Mouse (Mus musculus): Measurements from ENCODE around the gene Polr2l.

The Polr2l gene

DNA sequence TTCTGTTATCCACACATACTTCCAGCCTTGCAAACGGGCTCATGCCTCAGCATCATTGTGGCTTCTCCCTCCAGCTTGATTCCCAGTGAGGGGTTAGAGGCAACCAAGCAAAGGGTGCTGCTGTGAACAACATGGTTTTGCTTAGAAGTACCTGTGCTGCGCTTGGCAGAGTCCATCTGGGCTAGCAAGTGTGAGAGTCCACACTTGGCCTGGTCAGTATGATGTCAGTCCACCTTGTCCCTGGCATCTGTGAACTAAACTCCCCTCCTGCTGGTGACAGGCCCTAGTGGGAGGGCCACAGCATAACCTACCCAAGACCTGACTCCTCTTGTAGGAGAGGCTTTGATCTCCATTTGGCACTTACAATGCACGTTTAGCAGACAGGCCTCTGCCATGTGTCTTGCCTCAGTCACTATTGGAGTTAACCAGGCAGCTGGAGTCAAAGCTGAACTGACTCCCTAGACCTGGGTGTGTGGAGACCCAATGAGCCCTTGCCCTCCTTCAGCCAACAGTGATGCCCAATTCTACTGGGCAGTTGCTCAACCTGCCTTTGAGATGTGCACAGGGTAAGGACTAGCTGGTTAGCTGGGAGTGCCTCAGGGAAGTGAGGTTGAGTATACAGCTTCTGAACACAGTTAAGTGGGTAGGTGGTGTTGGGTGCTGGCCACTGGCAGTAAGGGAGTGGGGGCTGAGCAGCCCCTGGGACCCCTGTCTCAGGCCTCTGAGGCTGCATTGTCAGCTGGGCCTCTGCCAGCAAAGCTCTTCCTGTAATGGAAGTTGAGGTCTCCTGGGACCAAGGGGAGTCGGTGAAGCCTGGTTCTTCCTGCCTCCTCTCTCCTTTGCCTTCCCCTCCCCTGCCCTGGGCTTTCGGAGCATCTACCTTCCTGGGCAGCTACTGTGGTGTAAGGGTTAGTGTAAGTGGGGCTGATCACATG is 9.5 kb upstream of the Polr2l start:
- DNase-seq, result no peak

DNA sequence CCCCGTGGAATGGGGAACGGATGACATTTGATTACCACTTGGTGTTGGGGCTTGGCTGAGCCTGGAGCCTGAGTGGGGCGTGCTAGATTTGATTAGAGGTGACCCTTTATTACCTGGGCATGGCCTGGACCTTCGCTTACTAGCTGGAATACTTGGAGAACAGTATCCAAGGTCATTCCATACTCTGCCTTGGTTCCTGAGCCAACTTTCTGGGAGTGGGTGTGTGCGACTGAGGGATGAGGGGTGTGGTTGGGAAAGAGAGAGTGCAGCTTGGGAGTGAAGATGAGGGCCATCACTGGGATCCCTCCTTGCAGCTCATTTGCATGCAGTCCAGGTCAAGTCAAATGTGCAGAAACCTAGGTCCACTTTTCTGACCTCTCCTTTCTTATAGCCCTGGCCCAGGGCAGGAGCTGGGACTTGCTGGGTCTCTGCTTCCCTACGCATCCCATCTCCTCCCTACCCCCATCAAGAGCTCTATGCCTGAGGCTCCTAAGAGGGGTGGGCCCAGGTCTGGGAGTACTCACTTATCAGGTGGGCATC is 8.3 kb upstream of the Polr2l start:
- no peak for DNase-seq

DNA sequence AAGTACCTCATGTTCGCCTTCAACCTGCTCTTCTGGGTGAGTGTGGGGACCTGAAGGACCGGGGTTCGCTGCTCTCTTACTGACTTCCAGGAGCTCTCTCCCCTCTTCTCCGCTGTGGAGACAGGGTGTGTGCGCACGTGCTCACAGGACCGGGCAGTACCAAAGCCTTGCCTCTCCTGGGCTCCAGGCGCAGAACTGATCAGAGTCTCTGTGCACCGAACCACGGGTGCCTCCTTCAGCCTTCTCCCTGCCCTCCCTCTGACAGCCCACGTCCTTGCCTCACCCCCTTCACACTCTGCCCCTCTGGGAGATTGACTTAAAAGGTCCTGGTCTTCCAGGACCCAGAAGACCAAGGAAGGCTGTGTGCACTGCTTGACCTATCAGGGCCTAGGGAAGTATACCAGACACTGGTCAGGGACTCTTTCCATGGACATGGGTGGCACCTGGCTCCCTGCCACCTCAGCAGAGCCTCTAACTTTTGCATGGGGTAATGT is 7.6 kb upstream of the Polr2l start:
- no peak for DNase-seq

DNA sequence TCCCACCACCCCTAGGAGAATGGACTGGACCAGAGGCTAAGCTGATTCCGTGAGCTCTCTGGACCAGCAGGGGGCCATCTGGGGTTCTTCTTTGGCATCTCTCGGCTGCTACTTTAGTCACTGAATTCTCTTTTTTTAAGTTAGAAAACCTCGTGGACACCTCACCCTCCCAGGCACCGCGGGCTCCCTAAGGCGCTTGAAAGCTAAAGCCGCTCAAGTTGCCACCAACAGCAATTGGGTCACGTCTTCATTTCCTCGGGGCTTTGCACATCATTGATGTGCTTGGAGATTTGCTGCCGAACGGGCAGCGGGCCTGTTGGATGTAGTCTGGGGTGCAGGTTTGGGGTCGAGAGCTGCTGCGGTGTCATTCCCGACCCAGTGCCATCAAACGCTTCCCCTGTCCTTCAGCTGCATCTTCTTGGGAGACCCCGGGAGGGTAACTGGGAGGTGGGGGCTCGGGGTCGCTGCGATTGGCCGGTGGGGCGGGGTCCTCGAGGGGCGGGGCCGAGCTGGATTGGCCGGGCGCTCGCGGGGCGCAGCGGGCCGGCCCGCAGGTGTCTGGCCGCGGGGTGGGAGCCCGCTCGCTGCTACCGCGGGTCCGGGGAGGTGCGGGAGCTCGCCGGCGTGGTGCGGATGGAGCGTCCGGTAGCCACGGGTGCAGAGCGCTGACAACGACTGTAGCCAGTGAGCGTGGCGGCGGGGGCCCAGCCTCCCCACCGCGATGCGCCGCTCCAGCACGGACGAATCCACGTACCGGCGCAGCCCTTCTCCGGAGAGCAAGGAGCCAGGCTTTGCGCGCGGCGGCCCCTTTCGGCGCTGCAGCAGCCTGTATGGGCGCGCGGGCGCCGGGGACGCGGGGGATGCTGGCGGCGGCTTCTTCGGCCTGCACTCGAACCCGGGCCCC is 6.8 kb upstream of the Polr2l start:
- peak; percentile 66 to 67 for DNase-seq

DNA sequence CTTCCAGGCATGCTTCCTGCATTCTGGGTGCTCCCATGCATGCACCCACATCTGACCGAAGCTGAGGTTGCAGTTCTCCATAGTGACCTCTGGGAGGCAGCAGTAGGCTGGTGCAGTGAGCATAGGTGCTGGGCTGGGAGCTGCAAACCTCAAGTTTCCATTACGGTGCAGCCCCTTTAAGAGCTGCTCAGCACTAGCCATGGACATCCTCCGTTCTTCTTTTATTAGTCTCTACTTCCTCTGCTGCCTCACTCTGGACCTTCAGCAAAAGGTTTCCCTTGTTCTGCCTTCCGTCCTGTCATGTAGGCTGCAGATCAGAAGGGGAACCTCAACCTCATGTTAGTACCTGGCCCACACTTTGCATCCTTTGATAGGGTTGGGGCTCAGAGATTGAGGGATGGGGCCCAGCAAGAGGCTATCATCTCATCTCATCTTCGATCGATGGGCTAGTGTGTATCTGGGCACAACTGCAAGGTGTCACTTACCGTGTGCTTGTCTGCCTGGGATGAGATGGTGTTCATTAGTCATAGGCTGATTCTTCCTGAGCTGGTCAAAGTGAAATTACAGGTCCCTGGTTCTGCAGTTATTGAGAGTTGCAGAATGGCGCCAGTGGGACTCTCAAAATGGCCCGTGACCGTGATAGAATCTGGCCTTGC is 6.0 kb upstream of the Polr2l start:
- peak; percentile 78 to 79 for DNase-seq

DNA sequence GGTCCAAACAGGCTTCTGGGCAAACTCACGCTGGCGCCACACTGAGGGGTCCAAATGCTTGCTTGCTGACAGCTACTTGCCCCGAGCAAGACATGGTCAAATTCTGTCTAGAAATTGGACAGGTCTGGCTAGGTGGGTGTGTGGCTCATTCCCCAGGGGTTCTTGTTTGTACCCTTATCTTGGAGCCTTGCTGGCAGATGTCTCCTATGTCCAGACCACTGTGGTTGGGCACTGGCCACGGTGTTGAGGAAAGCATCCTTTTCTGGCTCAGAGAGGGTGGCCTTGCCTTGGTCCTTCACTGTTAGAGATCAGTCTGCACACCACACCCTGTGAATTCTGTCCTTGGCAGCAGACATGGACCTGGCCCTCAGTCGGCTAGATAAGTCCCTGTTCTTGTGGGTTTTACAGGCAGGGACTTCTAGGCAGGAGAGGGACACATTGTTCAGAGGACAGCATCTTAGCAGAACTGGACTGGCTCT is 3.4 kb upstream of the Polr2l start:
- no peak for DNase-seq

DNA sequence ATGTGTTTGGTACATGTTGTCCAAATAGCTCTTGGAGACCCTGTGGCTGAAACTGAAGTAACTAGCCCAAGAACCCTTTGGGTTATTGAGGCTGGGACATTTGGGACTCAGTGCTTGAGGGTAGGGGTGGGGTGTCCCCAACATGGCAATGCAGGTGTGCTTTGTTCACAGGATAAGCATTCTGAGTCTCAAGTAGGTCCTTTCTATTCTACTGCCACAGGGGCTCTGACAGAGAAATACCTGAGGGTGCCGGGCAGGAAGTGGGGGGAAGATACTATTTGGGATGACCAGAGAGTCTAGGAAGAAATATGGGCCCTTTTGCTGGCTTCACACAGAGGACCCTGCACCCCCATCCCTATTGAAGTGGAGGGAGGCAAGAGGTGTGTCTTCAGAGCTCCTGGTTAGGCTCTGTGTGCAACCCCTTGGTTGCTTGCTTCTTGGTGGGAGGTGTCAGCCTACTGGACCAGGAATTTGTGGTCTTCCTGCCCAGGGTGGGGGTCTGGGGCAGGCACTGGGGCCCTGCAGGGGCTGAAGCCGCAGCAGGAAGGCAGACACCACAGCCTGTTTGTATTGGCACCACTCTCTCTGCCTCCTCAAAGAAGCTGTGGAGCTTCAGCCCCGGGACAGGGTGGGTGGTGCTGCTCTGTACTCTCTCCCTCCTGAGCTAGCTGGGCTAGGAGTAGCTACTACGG is 2.8 kb upstream of the Polr2l start:
- DNase-seq, result no peak

DNA sequence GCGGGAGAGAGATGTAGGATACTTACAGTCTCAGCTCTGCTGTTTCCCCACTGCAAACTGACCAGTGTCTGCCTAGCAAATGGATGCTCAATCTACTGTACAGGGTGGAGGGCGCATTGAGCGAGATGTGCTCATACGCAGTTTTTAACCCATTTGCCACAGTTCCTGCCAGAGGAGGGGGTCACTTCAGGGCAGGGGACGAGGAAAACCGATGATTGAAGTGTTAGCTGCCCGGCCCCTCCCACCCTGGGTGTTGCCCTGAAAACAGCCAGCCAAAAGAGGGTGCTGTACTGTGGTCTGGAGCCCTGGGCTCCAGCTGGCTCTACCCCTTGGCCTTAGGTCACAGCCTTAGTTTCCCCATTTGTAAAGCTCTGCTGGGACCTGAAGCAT is 2.0 kb upstream of the Polr2l start:
- DNase-seq, result no peak

DNA sequence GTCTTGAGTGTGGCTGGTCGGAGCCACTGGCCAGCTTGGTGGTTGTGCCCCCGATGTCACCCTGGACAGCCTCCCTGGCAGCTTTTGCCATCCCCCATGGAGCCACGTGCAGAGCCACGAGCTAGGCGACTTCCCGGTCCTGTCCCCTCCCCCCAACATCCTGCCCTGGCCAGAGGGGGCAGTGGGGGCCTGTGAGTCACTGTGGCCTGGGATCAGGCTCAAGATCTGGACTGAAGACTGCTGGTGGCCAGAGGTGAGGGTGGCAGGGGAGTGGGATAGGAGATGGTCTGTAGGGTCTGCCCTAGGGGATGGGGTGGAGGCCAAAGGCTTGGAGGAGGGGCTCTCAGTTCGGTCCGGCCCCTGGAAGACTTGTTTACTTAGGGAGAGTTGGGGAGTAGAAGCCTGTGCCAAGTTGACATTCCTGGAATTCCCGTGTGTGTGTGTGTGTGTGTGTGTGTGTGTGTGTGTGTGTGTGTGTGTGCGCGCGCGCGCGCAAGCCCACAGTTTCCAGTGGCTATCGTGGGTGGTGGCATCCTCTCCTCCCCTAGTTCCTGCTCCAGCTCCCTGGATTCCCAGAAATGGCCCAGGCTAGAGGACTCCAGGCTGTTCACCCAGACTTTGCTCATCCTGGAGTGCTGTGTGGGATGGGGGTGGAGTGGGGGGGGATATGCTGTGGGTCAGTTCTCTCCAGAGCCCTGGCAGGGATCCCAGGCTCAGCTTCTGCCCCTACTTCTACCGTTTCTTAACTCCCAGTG is 1.5 kb upstream of the Polr2l start:
- DNase-seq, result peak in 1 of 2 experiments; percentile 37

DNA sequence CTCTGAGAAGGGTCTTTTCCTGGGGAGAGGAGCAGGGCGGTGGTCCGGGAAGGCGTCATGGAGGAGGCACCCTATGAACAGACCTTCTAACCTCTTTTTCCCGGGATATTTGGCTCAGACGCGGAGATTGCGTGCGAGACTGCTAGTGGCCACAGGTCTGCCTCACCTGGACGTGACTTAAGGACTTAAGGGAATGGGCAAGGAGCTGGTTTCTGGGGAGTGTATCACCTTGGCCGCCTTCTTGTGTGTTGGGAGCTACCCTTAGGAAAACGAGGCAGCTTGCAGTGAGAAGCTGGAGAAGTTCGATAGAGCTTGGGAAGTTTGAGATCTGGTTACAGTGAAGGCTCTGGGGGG is 850 bp upstream of the Polr2l start:
- DNase-seq, result no peak

DNA sequence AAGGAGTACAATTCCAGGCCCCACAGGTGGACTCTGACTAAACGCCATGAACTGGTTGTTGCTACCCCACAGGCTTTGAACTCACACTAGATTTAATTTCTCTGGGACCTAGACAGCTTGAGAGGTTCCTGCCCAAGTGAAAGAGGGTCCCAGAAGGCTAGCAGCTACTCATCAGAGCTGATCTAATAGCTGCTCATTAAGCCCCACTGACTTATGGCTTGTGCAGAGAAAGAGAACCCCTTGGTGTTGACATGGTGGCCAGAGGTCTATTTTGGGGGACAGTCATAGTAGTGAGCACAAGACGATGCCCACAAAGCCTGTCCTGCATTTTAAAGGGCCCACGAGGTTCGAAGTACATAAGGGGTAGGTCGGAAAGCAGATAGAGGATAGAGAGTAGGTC is 772 bp downstream of the Polr2l start:
- no peak for DNase-seq

DNA sequence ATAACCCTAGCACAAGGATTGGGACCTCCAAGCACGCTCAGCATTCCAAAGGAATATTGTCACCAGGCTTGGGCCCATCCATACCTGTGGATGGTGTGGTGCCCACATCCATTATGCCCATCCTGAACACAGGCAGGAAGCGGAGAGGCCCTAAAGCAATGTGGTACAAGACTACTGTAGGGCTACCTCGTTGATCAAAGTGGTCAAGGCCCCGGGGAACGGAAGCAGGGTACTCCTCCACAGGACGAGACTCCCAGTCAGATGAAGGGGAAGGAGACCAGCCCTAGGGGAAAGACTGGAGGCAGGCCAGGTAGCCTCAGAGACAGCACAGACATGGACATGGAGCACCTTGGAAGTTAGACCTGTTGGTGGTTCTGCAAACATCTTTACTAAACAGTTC is 2.2 kb downstream of the Polr2l start:
- DNase-seq, result no peak

DNA sequence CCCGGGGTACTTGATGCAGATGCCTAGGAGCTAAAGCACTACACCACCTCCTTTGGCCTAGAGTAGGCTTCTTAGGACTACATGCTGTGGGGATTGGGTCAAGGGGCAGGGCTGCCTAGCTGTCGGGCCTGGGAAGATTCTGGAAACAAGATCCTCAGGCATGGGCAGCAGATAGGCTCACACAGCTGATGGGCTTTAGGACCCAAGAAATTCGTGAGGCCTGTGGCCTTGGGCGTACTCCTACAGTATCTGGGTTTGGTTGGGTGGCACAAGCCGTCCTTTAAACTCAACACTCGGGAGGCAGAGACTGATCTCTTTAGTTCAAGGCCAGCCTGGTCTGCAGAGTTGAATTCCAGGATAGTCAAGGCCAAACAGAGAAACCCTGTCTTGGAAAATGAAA is 2.7 kb downstream of the Polr2l start:
- no peak for DNase-seq

DNA sequence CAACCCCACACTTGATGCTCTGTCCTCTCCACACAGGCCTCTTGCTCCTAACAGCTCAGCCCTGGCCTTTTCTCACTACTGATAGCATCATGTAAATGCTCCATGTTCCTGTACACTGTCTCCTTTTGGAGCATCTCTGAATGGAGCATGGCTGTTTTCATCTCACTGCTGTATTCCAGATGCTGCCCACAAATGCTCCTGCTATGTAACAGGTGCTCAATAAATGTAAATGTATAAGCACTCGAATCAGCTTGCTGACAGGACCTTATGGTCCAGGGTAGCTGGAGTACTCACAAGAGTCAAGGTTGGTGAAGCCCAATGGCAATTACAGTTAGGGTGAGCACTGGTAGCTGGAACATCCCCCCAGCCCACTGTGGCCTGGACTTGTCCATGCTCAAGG is 3.7 kb downstream of the Polr2l start:
- DNase-seq, result no peak

DNA sequence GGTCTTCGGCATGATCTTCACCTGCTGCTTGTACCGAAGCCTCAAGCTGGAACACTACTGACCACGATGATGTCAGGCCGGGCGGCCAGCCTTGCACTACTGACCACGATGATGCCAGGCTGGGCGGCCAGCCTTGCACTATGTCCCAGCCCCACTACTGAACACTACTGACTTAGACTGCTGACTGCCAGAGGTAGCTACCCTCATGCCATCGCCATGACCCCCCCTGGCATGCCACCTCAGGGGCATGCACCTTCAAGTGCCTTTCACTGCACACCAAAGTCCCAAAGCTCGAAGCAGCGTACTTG is 4.3 kb downstream of the Polr2l start:
- DNase-seq, result no peak

DNA sequence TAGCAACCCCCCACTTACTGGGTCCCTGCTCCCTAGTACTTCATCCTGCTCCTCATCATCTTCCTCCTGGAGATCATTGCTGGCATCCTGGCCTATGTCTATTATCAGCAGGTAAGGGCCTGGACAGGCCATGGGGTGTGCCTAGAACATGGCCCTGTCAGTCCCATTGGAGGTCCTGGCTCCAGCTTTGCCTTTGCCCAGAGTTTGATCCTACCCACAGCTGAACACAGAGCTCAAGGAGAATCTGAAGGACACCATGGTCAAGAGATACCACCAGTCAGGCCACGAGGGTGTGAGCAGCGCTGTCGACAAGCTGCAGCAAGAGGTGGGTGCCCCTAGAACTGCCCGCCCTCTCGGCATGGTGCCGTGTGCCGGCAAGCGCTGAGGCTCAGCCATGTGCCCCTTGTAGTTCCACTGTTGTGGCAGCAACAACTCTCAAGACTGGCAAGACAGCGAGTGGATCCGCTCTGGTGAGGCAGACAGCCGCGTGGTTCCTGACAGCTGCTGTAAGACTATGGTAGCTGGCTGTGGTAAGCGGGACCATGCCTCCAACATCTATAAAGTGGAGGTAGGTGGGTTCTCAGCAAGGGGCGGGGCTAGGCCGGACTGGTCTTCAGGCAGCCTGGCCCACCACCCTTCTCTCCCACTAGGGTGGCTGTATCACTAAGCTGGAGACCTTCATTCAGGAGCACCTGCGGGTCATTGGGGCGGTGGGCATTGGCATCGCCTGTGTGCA is 4.9 kb downstream of the Polr2l start:
- no peak for DNase-seq

DNA sequence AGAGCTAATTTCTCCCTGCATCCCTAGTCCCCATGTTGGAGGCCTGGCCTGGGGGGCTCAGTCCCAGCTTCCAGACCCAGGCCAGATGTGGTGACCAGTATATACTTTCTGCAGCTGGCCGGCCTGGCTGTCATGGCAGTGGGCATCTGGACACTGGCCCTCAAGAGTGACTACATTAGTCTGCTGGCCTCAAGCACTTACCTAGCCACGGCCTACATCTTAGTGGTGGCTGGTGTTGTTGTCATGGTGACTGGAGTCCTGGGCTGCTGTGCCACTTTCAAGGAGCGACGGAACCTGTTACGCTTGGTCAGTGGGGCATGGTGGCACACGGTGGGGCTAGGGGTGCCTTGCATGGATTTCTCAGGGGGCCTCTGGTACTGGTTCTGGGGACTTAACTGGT is 5.6 kb downstream of the Polr2l start:
- DNase-seq, result no peak

DNA sequence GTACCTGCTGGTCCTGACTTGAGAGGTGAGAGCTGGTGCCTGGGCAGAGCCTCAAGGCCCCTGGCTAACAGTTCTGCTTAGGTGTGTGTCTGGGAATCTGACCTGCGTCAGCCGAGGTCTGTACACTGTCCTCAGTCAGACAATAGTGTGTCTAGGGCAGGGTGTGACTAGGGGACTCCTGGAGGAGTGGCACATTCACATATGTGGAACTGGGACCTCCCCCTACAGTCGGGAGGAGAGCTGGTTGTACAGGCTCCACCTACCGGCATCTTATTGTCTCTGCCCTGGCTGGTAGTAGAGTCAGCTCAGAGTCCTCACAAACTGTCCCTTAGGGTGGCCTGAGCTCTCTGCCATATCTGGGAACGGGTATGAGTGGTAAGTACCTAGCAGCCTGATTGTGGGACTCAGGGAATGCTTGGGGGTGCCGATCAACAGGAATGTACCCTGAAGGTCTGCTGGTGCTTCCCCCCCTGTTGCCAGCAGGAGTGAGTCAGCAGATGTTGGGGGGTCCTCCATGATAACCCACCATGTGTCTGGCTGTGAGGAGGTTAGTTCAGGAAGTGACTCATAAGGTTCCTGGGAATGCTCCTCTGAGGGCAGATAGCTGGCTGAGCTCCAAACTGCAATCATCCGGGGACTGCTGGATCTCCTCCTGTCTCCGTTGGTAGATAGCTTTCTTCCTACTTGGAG is 6.3 kb downstream of the Polr2l start:
- peak; percentile 63 to 72 for DNase-seq

DNA sequence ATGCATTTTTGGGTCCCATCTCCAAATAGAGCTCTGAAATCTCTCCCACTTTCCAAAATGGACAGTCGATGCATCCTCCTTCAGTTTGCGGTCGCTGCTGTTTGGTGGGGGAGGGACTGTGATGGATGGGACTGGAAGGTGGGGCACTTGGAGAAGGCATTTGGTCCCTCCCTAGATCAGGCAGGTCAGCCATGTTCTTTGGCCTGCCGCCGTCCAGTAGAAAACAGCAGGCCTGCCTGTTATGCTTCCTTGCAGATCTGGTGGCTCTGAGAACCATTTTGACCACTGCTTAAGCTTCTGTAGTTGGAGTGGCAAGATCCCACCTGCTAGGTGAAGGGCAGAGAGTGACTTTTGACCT is 6.8 kb downstream of the Polr2l start:
- DNase-seq, result no peak

All from B cell, adult 2 months (primary cell).